14 mouse cellular contexts compared by ENCODE assay signal in the genomic region with DNA sequence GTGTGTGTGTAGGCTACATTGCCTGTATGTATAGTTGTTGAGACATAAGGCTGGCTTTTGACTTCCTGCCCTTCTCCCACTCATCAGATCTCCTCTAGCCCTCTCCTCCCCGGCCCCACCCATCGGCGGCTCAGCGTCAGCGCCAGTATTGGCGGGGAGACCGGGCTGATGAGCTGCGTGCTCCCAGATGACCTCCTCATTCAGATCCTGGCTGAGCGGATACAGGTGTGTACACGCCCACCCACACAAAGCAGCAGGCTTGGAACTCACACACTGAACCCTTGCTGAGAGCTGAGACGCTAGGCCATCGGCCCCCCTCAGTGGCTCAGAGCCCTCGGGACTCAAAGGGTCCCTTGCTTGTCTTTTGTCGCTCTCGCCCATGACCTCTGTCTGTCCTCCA.
"Had no signal": no experiment of that assay in that cellular context is flagged by ENCODE, and none has a peak within 500 bp of the region (broad histone marks: within the 10 kb centered on the region; RNA-seq: fewer than 3 reads in every experiment).

No protein-coding gene starts in this region.

- H3K36me3 ChIP-seq: kidney, embryonic 15.5 days; liver, embryonic 13.5 days; midbrain, embryonic 12.5 days; neural tube, embryonic 13.5 days had no signal

- H3K9me3 ChIP-seq: kidney, embryonic 15.5 days; liver, embryonic 13.5 days; midbrain, embryonic 12.5 days; neural tube, embryonic 13.5 days had no signal

- H3K4me3 ChIP-seq: kidney, embryonic 15.5 days; liver, embryonic 13.5 days; midbrain, embryonic 12.5 days; myocyte; neural tube, embryonic 13.5 days had no signal

- H3K4me2 ChIP-seq: kidney, embryonic 15.5 days; liver, embryonic 13.5 days; midbrain, embryonic 12.5 days; neural tube, embryonic 13.5 days had no signal

- H3K9ac ChIP-seq: kidney, embryonic 15.5 days; liver, embryonic 13.5 days; midbrain, embryonic 12.5 days; neural tube, embryonic 13.5 days had no signal

- H3K27me3 ChIP-seq: kidney, embryonic 15.5 days; liver, embryonic 13.5 days; midbrain, embryonic 12.5 days; neural tube, embryonic 13.5 days had no signal

- H3K4me1 ChIP-seq: midbrain, embryonic 12.5 days; neural tube, embryonic 13.5 days had no signal

- DNase-seq: kidney, adult 8-10 months; kidney, postnatal 10 days; kidney, postnatal 4 days; liver, embryonic 13.5 days; lung, adult 2 months; lung, postnatal 14 days; lung, postnatal 4 days; retina, postnatal 1 day; thymus, postnatal 25 days had no signal

- H3K27ac ChIP-seq: kidney, embryonic 15.5 days; liver, embryonic 13.5 days; midbrain, embryonic 12.5 days; neural tube, embryonic 13.5 days had no signal

- ATAC-seq: midbrain, embryonic 16.5 days had no signal
